15 mouse cellular contexts compared by ENCODE assay signal in the genomic region with DNA sequence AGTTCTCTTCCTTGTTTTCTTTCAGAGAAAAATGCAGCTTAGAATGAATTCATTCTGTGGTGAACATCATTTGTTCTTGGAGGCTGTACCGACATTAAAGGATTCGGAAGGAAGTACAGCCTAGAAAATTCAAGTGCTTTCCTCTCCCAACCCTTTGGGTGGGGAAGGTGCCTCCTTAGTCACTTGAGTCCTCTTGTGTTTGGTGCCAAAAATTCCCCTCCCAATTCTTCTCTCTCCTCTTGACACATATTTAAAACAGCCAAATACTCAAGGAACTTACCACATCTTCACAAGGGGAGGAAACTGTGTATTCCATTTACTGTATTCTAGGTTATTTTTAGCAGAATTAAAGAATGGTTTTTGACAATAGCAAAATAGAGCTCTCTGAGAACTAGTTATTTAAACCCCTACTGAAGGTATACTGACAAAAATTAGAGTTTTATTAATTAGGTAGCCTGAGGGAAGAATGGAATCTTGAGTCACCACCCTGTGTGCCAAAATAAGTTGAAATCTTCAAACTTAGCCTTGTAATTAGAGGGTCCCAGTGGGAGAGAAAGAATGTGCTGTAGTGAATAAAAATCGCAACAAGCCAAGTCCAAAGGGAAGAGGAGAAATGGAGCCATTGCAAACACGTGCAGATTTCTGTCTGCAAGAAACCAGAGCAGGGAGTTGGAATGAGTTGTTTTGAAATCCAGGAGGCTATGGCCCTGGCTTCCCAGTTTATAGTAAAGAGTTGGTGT.
DNase-seq lines count a peak whose midpoint lies in the region; ATAC-seq and TF ChIP-seq lines count a peak whose summit lies in the region.
"Had no signal": no experiment of that assay in that cellular context is flagged by ENCODE, and none has a peak within 500 bp of the region (broad histone marks: within the 10 kb centered on the region; RNA-seq: fewer than 3 reads in every experiment).

No protein-coding gene starts in this region.

- H3K27me3 ChIP-seq in embryonic facial prominence, embryonic 10.5 days (replicated peaks; ENCODE audit: low read depth, poor library complexity, severe bottlenecking), result no peaks in the 10 kb centered on the region
- H3K27me3 ChIP-seq in limb, embryonic 12.5 days, result no peaks in the 10 kb centered on the region
- H3K27me3 ChIP-seq in midbrain, embryonic 15.5 days (replicated peaks), result no peaks in the 10 kb centered on the region
- no peaks in the 10 kb centered on the region for H3K27me3 ChIP-seq in liver, postnatal 0 days (ENCODE audit: insufficient read depth, low read length)
- H3K27me3 ChIP-seq: neural tube, embryonic 13.5 days had no signal

- no peak for TF ChIP-seq EP300 in liver, postnatal 0 days (IDR thresholded peaks at IDR 0.05; ENCODE audit: low read depth)

- no peak overlapping the region for H3K27ac ChIP-seq in embryonic facial prominence, embryonic 10.5 days (replicated peaks)
- 0 out of 2 replicates have a peak overlapping the region, but pooled peaks have one; percentile 25 for H3K27ac ChIP-seq in limb, embryonic 12.5 days
- H3K27ac ChIP-seq in midbrain, embryonic 15.5 days, result peak overlapping the region; percentile 55; the same call in 1 of the 2 replicates
- H3K27ac ChIP-seq in liver, postnatal 0 days (ENCODE audit: low read depth), result no peak overlapping the region
- H3K27ac ChIP-seq: macrophage; neural tube, embryonic 13.5 days had no signal

- H3K4me2 ChIP-seq in limb, embryonic 12.5 days, result peak overlapping the region; percentile 29
- peak overlapping the region; percentile 10 for H3K4me2 ChIP-seq in midbrain, embryonic 15.5 days
- no peak overlapping the region for H3K4me2 ChIP-seq in liver, postnatal 0 days (ENCODE audit: low read depth, low read length)

- 0 out of 2 replicates have a peak, but pooled peaks have one; percentile 42 for ATAC-seq in limb, embryonic 12.5 days (ENCODE audit: insufficient number of reproducible peaks, insufficient read depth, low FRiP score, low TSS enrichment, low read depth)
- ATAC-seq in midbrain, embryonic 15.5 days (replicated peaks), result peak; percentile 65
- ATAC-seq in liver, postnatal 0 days, result no peak
- ATAC-seq: CD4-positive, CD25-positive, alpha-beta regulatory T cell, adult 4 months; hindbrain, embryonic 16.5 days had no signal

- DNase-seq in kidney, postnatal 14 days, result peak; percentile 8
- no peak for DNase-seq in kidney, adult 9 months
- DNase-seq in embryonic facial prominence, embryonic 10.5 days (ENCODE audit: low spot score), result peak; percentile 12
- DNase-seq in liver, postnatal 0 days, result no peak
- DNase-seq in layer of hippocampus, adult 9-10 months (ENCODE audit: low spot score), result no peak
- DNase-seq in right cerebral cortex, postnatal 25 days, result no peak
- DNase-seq: adrenal gland, postnatal 25 days; cerebellum, adult 8-10 months; kidney, postnatal 4 days had no signal

- TF ChIP-seq CTCF in liver, postnatal 0 days (IDR thresholded peaks at IDR 0.05; ENCODE audit: low read depth), result no peak

- H3K9me3 ChIP-seq in embryonic facial prominence, embryonic 10.5 days, result no peaks in the 10 kb centered on the region
- H3K9me3 ChIP-seq in limb, embryonic 12.5 days, result no peaks in the 10 kb centered on the region
- H3K9me3 ChIP-seq in midbrain, embryonic 15.5 days, result no peaks in the 10 kb centered on the region
- H3K9me3 ChIP-seq in liver, postnatal 0 days (ENCODE audit: low read length), result no peaks in the 10 kb centered on the region
- H3K9me3 ChIP-seq: neural tube, embryonic 13.5 days had no signal

- no peaks in the 10 kb centered on the region for H3K36me3 ChIP-seq in embryonic facial prominence, embryonic 10.5 days (replicated peaks)
- H3K36me3 ChIP-seq in limb, embryonic 12.5 days, result no peaks in the 10 kb centered on the region
- no peaks in the 10 kb centered on the region for H3K36me3 ChIP-seq in midbrain, embryonic 15.5 days (replicated peaks)
- H3K36me3 ChIP-seq in liver, postnatal 0 days (replicated peaks; ENCODE audit: insufficient read depth, low read length), result no peaks in the 10 kb centered on the region
- H3K36me3 ChIP-seq: neural tube, embryonic 13.5 days had no signal

- no peak overlapping the region for H3K9ac ChIP-seq in limb, embryonic 12.5 days (replicated peaks)
- no peak overlapping the region for H3K9ac ChIP-seq in midbrain, embryonic 15.5 days
- no peak overlapping the region for H3K9ac ChIP-seq in liver, postnatal 0 days (replicated peaks)
- H3K9ac ChIP-seq: neural tube, embryonic 13.5 days had no signal

- peaks cover 15% of the 10 kb centered on the region for H3K4me1 ChIP-seq in embryonic facial prominence, embryonic 10.5 days
- peaks cover 11% of the 10 kb centered on the region; the same call in 1 of the 2 replicates for H3K4me1 ChIP-seq in limb, embryonic 12.5 days (replicated peaks)
- H3K4me1 ChIP-seq in midbrain, embryonic 15.5 days, result peaks cover 10% of the 10 kb centered on the region
- no peaks in the 10 kb centered on the region for H3K4me1 ChIP-seq in liver, postnatal 0 days (ENCODE audit: insufficient read depth)

- no peak overlapping the region for H3K4me3 ChIP-seq in embryonic facial prominence, embryonic 10.5 days
- no peak overlapping the region for H3K4me3 ChIP-seq in limb, embryonic 12.5 days (replicated peaks)
- H3K4me3 ChIP-seq in midbrain, embryonic 15.5 days, result no peak overlapping the region
- H3K4me3 ChIP-seq in liver, postnatal 0 days (ENCODE audit: low read depth, low read length), result no peak overlapping the region
- H3K4me3 ChIP-seq: neural tube, embryonic 13.5 days had no signal

- WGBS in embryonic facial prominence, embryonic 10.5 days, result 44% methylated on average over 4 of the region's 4 CpGs
- 38% methylated on average over 4 of the region's 4 CpGs for WGBS in limb, embryonic 12.5 days
- WGBS in midbrain, embryonic 15.5 days, result 37% methylated on average over 4 of the region's 4 CpGs
- WGBS in liver, postnatal 0 days (ENCODE audit: insufficient replicate concordance), result 54% methylated on average over 4 of the region's 4 CpGs

Comparison
In these comparisons a context has a peak if more than half of its experiments do, and no peak if none do; other contexts are left out.
1. DNase-seq: peak in kidney, postnatal 14 days (single experiment) and embryonic facial prominence, embryonic 10.5 days (single experiment); none in kidney, adult 9 months (single experiment), liver, postnatal 0 days (single experiment), layer of hippocampus, adult 9-10 months (single experiment) and right cerebral cortex, postnatal 25 days (single experiment).
2. H3K27ac ChIP-seq: peak in limb, embryonic 12.5 days (single experiment) and midbrain, embryonic 15.5 days (single experiment); none in embryonic facial prominence, embryonic 10.5 days (single experiment) and liver, postnatal 0 days (single experiment).